Mouse (Mus musculus) B cell, adult 62 days (primary cell): ENCODE results near the gene Spin1. TPM values are rescaled to one million over a fixed set of nuclear protein-coding genes. Genes with fewer than 3 reads are reported as not detected.

Source experiments
- total RNA-seq: library from RNA; stranded (reverse); gene quantifications from 4 replicates; pipeline ENCODE4 v1.2.4, GENCODE M21; 2023

The Spin1 gene
- total RNA-seq, result 57.4 to 62.0 TPM (median 60.0 TPM) in 4 replicates

DNA sequence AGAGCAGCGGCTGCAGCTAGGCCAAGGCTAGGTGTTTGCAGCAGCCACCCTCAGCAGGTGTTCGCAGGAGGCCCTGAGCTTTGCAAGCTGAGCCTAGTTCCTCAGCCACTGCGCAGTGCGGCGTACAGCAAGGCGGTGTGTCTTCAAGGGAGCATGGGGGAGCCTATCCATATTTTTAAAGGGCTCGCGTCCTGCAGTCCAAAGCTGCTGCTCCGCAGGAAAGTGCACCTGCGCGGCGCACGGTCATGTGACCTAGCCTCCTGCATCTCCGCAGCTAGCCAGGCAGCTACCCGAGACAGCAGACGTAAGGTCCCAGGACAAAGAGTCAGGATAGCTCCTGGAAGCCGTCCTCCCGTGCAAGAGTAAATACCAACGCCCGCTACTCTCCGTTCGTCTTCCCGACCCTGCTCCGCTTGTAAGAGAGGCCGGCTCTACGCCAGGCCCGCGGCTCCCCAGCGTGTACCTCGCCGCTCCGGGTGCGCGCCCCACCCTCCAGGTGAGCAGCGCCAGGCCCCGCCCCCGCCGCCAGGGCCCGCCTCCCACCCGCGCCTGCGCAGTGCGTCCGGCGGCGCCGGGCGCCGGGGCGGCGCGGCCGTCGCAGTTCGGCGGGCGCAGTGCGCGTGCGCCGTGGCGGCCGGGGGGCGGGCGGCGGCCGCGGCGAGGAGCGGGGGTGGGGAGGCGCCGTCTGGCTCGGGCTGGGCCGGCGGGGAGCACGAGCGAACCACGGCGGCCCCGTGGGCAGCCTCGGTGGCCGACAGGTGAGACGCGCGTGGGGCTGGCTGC lies at the start of gene Spin1:
TSS of gene Spin1 (plus strand) at position 648 of the 783 bp plus-strand sequence.

DNA sequence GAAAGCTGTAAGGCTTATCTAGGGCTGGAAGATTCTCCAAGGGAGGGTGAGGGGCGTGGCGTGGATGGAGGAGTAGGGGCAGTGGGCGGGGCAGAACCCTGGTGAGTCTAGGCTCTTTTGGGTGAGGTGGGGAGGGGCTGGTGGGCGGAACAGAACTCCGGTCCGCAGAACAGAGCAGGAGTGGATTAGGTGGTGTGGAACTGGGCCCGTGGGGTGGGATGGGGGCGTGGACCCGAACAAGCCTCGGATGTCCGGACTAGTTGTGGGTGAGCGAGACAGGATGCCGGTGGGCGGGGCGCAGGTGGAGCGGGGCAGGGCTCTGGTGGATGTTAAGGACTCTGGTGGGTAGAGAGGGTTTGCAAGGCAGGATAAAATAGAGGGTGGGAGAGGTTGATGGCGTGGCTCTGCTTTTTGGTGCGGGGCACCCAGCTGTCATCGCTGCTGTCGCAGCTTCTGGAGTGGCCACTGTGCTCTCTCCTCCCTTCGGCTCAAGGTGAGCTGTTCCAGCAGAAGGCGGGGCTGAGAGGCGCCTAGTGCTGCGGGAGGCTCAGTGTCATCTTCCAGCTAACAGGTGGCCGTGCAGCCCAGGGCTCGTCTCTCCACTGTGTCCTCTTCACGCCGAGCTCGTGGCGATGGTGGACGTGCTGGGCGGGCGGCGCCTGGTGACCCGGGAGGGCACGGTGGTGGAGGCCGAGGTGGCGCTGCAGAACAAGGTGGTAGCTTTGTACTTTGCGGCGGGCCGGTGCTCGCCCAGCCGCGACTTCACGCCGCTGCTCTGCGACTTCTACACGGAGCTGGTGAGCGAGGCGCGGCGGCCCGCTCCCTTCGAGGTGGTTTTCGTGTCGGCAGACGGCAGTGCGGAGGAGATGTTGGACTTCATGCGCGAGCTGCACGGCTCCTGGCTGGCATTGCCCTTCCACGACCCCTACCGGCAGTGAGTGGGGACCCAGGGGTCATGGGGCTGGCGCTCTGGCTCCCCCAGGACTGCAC lies 70.3 kb downstream of the Spin1 start, which contains the start of gene Nxnl2:
TSS of gene Nxnl2 (plus strand) at position 332 of the 990 bp plus-strand sequence.

Other genes starting within 250 kb of the Spin1 start
- gene Nxnl2, start 70.1 kb downstream of the Spin1 start, total RNA-seq, result 2.3 to 2.9 TPM (median 2.7 TPM) in 4 replicates